Mouse (Mus musculus) midbrain, embryonic 14.5 days (tissue): ENCODE measurements at regions not wholly inside any gene's neighbourhood (a gene's known extent, or its start where the extent isn't known, plus 50 kb on each side); places are given as distances from the start of the nearest gene placed in this dataset.

Experiments
- ATAC-seq: fragments of 200-750 bp; cut with Nextera tagmentation; 2 replicates; pipeline ENCODE4 v1.8.0; 2017; ENCODE audit warnings: moderate number of reproducible peaks, moderate library complexity; ENCODE audit not compliant: low FRiP score, low TSS enrichment
- DNase-seq: peaks from one replicate; pipeline ENCODE4 v3.0.0-alpha.2; 2015
- H3K27ac ChIP-seq: fragments of 300-500 bp; sonication (generic); replicated peaks from 2 replicates; pipeline ENCODE4 v1.5.1; 2014; ENCODE audit warnings: mild to moderate bottlenecking, low read depth, low read length, moderate library complexity
- H3K27me3 ChIP-seq: fragments of 300-500 bp; sonication (generic); 2 replicates; pipeline ENCODE4 v1.6.1; 2014; ENCODE audit warnings: low read length, control low read depth, mixed read lengths; ENCODE audit not compliant: control insufficient read depth, insufficient read depth
- H3K36me3 ChIP-seq: fragments of 300-500 bp; sonication (generic); 2 replicates; pipeline ENCODE4 v1.6.1; 2014; ENCODE audit warnings: low read length, control low read depth; ENCODE audit not compliant: control insufficient read depth, insufficient read depth
- H3K4me1 ChIP-seq: fragments of 300-500 bp; sonication (generic); 2 replicates; pipeline ENCODE4 v1.6.1; 2014; ENCODE audit warnings: mild to moderate bottlenecking, antibody characterized with exemption, low read length, control low read depth; ENCODE audit not compliant: control insufficient read depth, insufficient read depth
- H3K4me2 ChIP-seq: fragments of 300-500 bp; sonication (generic); 2 replicates; pipeline ENCODE4 v1.6.1; 2014; ENCODE audit warnings: mild to moderate bottlenecking, low read length, moderate library complexity
- H3K4me3 ChIP-seq: fragments of 300-500 bp; sonication (generic); replicated peaks from 2 replicates; pipeline ENCODE4 v1.5.1; 2014; ENCODE audit warnings: low read depth, low read length
- H3K9ac ChIP-seq: fragments of 300-500 bp; sonication (generic); replicated peaks from 2 replicates; pipeline ENCODE4 v1.6.1; 2014; ENCODE audit warnings: mild to moderate bottlenecking, low read length, moderate library complexity
- H3K9me3 ChIP-seq: fragments of 300-500 bp; sonication (generic); 2 replicates; pipeline ENCODE4 v1.6.1; 2016; ENCODE audit warnings: low read length, control low read depth, mixed read lengths; ENCODE audit not compliant: control insufficient read depth
- WGBS: fragments of 180-500 bp; shearing (Covaris S2); extraction: QIAGEN DNeasy Blood & Tissue Kit; methylation state at CpG from one replicate; pipeline ENCODE4 v1.1.7; 2014; 5-methylcytosine and 5-hydroxymethylcytosine counted together

DNA sequence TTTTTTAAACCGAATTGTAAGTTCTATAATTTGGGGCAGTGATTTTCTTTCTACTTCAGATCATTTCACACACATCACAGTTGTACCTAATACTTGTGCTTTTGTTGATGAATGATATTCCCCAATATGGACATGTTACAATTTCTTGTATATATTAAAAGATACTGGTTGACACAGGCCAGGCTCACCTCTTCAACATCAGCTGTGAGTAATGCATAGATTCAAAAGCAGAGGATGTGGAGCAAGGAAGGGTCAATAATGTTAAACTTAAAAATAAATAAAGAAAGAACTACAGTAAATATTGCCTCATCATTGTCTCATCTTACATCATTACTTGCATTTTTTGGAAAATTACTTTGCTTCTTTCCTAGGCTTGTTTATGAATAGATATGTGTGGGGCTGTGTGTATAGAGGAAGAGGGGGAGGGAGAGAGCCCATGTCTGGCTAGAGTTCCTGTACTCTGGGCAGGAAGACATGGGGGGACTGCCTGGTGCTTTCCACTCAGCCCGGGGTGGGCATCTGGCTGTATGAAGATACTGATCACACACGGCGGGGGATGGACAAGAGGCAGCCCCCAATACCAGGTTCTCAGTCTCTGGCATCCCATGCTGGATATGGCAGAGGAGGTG lies 490.1 kb downstream of the Gm6377 start:
- no peak for DNase-seq
- no peaks in the 10 kb centered on the region for H3K36me3 ChIP-seq
- WGBS: 91% methylated on average over 4 of the region's 4 CpGs

DNA sequence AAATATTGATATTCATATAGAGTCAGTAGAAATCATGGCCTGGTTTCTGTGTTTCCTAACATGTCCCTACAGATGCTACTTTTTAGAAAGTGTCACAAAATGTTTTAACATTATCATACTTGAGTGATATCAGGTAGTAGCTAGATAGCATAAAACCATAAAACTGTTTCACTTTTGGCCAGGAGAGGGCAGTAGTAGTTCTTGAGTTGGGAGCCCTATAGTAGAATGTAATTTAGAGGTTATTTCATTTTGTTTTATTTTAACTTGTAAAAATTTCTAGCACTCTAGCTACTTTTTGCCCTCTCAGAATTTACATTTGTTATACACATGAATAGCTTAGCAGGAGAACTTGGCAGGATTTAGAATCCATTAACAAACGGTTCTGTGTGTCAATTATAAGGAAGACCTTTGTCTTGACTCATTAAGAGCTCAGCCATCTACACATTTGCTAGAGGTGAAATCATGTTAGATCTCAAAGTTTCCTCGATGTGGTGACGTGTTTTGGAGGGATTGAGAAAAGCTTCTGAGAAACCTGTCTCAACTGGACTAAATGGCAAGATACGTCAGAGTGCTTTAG lies 538.5 kb downstream of the Gm6377 start:
- no peaks in the 10 kb centered on the region for H3K9me3 ChIP-seq
- H3K4me1 ChIP-seq: no peaks in the 10 kb centered on the region
- H3K4me3 ChIP-seq: no peak overlapping the region
- H3K27me3 ChIP-seq: no peaks in the 10 kb centered on the region
- ATAC-seq (no peak), DNase-seq (peak; percentile 79)
- no peak overlapping the region for H3K9ac ChIP-seq
- WGBS: 41% methylated on average over 4 of the region's 4 CpGs
- H3K27ac ChIP-seq: no peak overlapping the region
- no peak overlapping the region for H3K4me2 ChIP-seq
- no peaks in the 10 kb centered on the region for H3K36me3 ChIP-seq

More for the DNA sequence above, 490.1 kb downstream of the Gm6377 start:
- Histone ChIP-seq H3K27ac (no peak overlapping the region), H3K4me1 (no peaks in the 10 kb centered on the region), H3K4me3 (no peak overlapping the region), H3K4me2 (no peak overlapping the region), H3K27me3 (no peaks in the 10 kb centered on the region), H3K9me3 (no peaks in the 10 kb centered on the region), H3K9ac (no peak overlapping the region)
- no peak for ATAC-seq

DNA sequence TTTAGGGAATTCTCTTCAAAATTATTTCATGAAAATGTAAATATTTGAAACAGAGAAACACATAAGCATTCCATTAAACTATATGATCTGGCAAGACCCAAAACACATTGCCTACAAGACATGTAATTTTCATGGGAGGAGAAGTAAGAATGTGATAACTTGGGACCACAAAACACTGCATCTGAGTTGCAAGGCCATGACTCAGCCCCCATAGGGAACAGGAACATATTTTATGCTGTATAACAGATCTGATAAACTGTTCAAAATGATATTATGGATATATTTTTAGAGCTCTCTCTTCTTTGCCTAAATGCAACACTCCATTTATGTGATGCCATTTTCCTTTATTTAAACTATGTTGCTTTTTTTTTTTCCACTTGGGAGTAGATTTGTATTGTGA lies 539.4 kb downstream of the Gm6377 start:
- ATAC-seq: no peak
- no peaks in the 10 kb centered on the region for H3K27me3 ChIP-seq
- no peaks in the 10 kb centered on the region for H3K4me1 ChIP-seq
- no peaks in the 10 kb centered on the region for H3K9me3 ChIP-seq
- no peak for DNase-seq
- no peak overlapping the region for H3K4me2 ChIP-seq
- H3K9ac ChIP-seq: no peak overlapping the region
- H3K4me3 ChIP-seq: no peak overlapping the region
- H3K36me3 ChIP-seq: no peaks in the 10 kb centered on the region
- H3K27ac ChIP-seq: no peak overlapping the region
